Mouse (Mus musculus): Measurements from ENCODE around the gene Olfr78.

Olfr78 gene

GRCm38 (mm10) chr7:102759266-102759665, at the start of gene Olfr78, which contains the start of gene Olfr560:
TSS of gene Olfr78 (minus strand) at chr7:102759471.
TSS of gene Olfr560 (minus strand) at chr7:102759366.
- in situ Hi-C loops (cut with MseI, MboI) = no loop called here

- in situ Hi-C loops (cut with MseI, MboI) = no loop called here
Measured at GRCm38 (mm10) chr7:102803180-102803579, 43.9 kb upstream of the Olfr78 start, which contains the start of gene Olfr564. TSS of gene Olfr564 (plus strand) at chr7:102803480.

GRCm38 (mm10) chr7:102770921-102771320, 11.7 kb upstream of the Olfr78 start, which contains the start of gene Olfr561:
TSS of gene Olfr561 (plus strand) at chr7:102771221.
- in situ Hi-C loops (cut with MseI, MboI) = no loop called here

GRCm38 (mm10) chr7:102752086-102752485, 7.2 kb downstream of the Olfr78 start:
- in situ Hi-C loops (cut with MseI, MboI) = no loop called here

GRCm38 (mm10) chr7:102737705-102738104, 21.6 kb downstream of the Olfr78 start:
- in situ Hi-C loops (cut with MseI, MboI) = no loop called here

GRCm38 (mm10) chr7:102733793-102734192, 25.5 kb downstream of the Olfr78 start:
- in situ Hi-C loops (cut with MseI, MboI) = no loop called here

- in situ Hi-C loops (cut with MseI, MboI) = no loop called here
Measured at GRCm38 (mm10) chr7:102727391-102727790, 31.9 kb downstream of the Olfr78 start, which contains the start of gene Olfr559. TSS of gene Olfr559 (minus strand) at chr7:102727491.

- in situ Hi-C loops (cut with MseI, MboI) = no loop called here
Measured at GRCm38 (mm10) chr7:102718970-102719369, 40.3 kb downstream of the Olfr78 start, which contains the start of gene Olfr33. TSS of gene Olfr33 (minus strand) at chr7:102719070.

- in situ Hi-C loops (cut with MseI, MboI) = no loop called here
Measured at GRCm38 (mm10) chr7:102701915-102702314, 57.4 kb downstream of the Olfr78 start, which contains the start of gene Olfr558. TSS of gene Olfr558 (plus strand) at chr7:102702215.

- in situ Hi-C loops (cut with MseI, MboI) = loop anchor here (10.0 kb wide), 1 partner anchor 216 kb away; the partner anchor contains the start of gene Olfr571 (in 2 of the 2)
Measured at GRCm38 (mm10) chr7:102698461-102698860, 60.8 kb downstream of the Olfr78 start.

GRCm38 (mm10) chr7:102695358-102696125, 63.7 kb downstream of the Olfr78 start, which contains the start of gene Olfr557:
TSS of gene Olfr557 (plus strand) at chr7:102695910.
- in situ Hi-C loops (cut with MseI, MboI) = loop anchor here (10.0 kb wide), 1 partner anchor 219 kb away; the partner anchor contains the start of gene Olfr571 (in 2 of the 2)
